Mouse (Mus musculus) urinary bladder, postnatal 25 days (tissue): ENCODE measurements around the gene Slc8a1.

Experiments used
- DNase-seq: peaks from one replicate; pipeline ENCODE4 v3.0.0; 2022; ENCODE audit warnings: low spot score

Gene Slc8a1

DNA sequence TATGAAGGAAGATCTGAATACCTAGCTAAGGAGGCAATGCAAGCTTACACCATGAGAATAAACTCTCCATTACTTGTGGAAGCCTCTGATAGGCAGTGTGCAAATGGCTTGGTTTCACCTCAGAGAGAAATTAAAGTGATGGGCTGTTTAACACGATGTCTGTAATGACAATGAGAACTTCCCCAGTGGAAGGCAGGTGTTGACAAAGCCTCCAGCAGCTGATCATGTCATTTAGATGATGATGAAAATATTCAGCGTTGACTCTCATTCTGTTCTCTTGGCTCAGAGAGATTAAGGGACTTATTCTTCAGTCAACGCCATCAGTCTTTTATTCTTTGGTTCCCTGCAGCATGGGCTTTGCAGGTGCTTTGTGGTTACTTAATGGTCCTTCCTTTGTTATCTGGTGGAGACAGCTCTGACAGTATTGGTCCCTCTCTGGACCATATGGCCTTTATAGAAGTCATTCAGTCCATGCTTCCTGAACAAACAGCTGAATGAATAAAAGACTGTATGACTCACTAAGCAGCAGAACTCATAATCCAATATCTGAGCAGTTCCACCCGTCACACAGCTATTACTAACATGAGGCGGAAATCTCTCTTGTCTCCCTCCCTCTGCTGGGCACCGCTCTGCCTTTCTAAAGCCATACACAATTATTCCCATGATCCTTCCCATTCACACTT, 184.0 kb downstream of the Slc8a1 start:
- DNase-seq, result no peak

DNA sequence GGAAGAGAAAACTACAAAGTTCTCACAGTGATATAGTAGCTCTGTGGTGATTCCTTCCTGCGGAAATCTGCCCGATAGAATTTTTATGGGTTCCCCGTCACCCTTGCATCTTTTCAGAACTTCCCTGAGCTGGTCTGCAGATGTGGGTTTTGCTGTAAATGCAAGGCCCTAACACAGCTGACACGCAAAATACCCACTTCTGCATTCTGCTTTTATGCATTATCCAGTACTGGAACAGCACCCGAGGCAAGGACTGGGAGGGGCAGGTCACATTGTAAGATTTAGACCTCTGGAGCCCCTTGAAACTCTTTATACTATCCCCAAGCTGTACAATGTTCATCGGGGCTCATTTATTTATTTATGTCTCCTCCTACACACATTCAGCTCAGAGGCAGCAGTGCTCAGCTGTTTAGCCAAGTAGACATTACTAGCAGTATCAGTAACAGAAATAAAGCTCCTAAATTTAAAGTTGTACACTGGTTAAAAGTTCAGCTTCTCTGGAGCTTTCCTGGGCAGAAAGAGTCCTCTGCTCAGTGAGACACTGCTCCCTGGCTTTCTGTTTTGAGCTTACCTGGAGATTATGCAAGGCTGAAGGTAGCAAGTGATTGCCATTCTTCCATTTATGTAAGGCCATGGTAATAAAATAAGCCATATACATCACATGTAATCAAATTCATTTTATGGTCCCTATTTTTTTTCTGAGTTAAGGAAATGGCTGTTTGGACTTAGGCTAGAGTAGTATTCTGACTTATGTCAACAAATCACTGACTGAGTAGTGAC, 186.1 kb downstream of the Slc8a1 start:
- no peak for DNase-seq

DNA sequence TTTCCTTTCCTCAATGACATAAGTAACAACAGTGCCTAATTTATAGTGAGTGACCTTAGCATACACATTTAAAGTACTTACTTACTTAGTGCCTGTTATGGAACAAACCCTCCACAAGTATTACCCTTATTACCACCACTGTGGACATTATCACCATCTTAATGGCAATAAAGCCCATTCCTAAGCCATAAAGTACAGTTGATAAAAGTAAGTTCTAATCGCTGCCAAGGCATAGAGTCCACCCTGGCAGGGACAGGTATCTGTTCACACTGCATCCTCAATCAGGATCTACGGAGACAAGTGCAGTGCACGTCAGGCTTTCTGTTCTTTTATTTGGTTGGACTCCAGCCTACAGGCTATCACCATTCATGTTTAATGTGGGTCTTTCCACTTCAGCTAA, 187.3 kb downstream of the Slc8a1 start:
- DNase-seq, result no peak

DNA sequence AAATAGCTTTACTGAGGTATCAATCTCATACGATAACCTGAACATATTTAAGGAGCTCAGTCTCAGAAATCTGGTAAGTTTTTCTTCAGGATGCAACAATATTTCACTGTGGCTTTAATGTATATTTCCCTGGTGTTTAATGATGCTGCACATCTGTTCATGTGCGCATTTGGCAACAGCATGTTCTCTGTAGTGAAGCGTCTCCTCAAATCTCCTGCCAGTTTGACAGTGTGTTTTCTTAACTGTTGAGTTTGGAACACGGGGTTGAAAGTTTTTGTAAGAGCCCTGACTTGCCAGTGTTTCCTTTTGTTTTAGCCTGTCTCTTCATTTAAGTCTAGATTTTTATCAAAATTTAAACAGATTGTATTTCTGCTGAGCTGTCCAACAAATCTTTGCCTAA, 190.2 kb downstream of the Slc8a1 start:
- no peak for DNase-seq

DNA sequence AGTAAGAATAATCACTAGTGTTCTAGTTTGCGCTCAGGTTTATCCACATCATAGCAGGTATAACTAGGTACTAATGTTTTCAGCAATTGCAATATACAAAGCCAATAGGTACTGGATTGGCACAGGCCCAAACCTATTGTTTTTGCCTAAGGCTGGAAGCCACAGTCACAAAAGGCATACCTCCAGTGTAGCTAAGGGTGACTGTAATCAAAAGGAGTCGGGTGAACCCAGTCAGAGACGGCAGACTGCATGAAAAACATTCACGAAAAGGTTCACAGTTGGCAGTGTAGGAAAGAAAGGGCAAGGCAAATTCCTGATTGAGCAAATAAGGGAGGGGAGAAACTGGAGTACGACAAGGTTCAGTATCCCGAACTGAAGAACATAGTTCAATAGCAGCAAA, 191.7 kb downstream of the Slc8a1 start:
- DNase-seq, result no peak

DNA sequence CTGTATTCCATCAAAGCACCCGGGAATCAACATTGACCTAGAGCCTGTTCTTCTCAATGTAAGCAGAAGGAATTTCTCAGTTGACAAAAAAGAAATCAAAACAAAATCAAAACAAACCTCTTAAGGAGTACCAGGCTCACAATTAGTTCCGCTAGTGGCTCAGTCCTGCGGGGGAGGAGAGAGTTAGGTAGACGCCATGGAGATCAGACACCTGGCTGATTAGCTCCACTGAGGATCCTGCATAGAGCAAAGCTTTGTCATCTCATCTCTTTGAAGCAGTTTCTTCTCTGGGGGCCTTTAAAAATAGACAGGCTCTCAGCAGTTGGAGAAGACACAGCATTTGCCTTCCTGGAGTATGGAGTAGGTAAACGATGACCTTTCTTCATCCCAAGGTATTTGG, 192.2 kb downstream of the Slc8a1 start:
- no peak for DNase-seq

DNA sequence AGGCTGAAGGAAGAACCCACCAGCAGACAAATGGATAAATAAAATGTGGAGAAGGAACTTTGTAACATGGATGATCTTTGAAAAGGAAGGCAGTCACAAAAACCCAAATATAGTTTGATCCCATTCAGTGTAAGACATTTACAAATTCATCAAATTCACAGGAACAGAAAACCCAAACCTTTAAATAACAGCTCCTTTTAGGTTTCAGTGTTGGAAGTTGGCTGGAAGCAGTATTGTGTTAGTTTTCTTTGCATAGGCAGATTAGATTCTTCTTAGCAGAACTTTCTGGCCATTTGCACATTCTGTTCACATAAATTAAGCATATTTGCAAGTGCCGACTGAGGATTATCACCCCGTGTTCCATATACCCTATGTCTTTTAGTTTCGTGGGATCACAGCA, 193.3 kb downstream of the Slc8a1 start:
- no peak for DNase-seq

DNA sequence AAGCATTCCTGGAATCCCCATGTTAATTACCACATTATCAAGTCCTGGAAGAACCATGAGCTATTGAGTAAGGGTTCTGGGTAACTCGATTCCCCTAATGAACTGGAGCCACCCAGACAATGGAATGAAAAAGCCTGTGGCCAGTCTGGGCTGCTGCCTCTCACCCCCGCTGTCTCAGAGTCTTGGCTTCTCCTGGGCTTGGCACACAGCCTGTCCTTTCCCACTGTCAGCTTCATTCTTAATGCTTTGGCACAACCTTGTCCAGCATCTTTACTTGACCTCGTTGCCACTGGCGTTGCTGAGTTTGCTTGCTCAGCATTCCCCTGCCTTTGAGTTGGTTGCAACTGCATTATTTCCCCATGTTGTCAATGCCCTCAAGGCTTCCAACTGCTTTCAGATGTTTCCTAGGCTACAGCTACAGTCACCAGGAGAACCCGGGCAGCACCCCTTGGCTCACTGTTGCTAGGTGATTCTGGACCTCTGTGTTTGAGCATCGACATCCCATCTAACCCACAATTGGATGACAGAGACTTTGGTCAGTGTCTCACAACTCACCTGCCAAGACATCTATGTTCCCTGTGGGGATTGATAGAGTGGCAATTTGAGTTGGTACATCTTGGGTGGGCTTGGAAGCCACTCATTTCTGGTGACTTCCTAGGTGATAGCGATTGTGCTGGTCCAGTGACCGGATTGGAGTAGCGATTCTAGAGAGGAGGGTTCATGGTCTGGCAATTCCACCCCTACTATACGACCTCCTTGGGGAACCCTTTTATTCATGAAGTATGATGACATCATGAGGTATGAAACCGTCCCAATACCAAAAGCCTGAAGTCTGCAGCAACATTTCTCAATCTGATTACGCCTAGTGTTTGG, 195.6 kb downstream of the Slc8a1 start:
- no peak for DNase-seq

DNA sequence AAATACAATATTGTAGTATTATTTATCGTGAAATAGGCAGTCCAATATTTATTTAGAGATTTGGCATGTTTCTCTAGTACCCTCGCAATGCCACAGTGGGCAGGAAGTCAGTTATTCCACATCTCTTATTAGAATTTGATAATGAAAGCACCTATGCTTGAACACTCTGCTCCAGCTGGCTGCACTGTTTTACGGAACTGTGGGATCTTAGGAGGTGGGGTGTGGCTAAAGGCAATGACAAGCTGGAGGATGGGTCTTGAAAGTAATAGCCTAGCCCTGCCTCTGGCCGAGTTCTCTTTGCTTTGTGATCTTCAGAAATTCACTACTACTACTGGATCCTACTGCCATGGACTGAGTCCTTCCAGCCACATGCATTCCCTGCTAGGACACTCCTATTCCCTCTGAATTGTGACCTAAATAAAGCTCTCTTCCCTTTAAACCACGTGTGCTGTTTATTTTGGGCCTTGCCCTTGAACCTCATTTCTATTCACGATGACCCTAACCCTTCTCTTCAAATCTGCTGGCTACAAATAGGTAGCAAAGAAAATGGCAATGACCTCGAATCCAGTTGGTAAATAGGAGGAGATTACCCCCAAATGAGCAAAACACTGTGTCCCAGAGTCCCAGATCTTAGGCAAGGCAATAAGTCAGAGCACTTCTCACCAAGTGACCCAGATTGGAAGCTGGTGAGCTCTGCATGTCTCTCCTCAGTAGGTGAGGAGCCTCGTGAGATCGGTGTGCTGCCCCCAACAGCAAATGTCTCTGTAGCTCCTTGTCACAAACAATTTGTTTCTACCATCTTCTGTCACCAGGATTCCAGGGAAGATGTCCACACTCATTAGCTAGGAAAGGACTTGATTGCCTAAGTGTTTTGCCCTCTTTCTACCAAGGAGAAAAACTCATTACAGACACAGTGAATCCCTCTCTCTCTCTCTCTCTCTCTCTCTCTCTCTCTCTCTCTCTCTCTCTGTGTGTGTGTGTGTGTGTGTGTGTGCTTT, 199.7 kb downstream of the Slc8a1 start:
- no peak for DNase-seq

DNA sequence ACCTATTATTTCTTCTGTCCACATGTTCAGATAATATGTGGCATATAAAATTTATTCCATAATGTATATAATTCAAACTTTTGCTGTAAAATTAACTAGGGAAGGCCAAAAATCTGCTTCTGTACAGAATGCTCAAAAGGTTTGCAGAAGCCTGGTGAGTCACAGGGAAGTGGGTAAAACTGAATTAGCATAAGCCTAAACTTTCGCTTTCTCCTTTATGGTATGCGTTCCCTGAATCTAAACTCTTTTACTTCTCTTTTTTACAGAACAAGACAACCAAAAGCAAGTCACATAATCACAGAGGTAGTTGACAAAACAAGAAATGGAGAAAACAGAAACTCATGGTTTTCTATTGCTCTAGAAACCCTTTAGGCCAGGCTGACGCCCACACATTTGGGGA, 202.1 kb downstream of the Slc8a1 start:
- no peak for DNase-seq

DNA sequence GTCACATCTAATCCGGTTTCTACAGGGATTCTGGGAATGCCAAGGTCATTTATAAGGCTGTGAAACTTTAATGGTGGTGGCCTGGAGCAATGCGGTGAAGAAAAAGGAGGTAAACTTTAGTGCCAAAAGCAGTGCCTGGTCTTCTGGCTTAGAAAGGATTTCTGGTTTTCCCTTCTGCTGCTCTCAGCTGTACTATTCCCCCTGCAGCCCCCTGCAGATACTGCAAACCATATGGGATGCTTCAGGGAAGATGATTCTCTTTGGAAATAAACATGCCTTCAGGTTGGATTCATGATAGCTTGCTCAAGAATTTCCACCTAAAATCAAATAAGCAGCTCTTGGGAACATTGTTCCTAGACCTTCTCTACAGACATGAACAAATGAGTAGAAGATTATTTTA, 208.3 kb downstream of the Slc8a1 start:
- DNase-seq, result no peak

DNA sequence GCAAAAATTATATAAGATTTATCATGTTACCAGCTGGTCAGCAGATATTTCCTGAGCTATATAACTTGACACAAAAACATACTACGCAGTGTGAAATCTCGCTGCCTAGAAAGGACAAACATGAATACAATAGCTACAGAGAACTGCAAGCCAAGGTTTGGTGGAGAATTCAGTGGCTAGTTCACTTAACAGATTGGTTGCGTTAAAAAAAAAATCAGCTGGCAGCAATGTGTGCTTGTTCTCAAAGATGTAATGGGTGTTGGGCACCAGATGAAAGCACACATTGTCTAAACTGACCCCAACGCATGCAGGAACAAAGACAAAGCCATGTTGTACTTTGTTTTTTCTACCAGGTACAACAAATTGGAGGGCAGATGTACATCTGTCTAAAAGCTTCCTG, 209.2 kb downstream of the Slc8a1 start:
- DNase-seq, result no peak

DNA sequence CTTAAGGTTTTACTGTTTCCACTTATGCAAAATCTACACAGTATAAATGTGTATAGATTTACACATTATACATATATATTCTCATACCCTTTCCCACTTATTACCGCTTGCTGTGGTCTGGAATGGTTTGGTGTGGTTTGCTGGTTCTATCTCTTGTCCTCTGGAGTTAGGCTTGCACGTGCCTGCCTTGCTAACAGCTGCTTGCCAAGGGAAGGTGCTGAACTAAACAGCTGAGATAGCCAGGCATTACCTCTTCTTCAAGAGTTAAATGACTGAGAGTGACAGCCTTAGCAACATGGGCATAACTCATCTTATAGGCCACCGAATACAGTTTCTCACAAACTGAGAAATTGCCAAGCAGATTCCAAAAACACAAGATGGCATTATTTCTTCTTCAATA, 211.7 kb downstream of the Slc8a1 start:
- no peak for DNase-seq

DNA sequence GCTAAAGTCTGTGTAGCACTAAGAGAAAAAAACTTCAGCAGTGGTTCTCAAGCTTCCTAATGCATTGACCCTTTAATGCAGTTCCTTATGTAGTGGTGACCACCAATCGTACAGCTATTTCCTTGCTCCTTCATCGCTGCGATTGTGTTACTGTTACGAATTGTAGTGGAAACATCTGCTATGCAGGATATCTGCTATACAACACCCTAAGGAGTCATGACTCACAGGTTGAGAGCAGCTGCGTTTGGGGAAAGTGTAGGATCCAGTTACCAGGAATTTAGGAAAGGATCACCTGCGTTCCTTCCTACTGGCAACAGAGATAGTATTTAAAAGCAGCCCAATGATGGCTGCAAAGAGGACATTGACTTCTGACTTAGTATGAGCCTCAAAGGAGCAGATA, 213.4 kb downstream of the Slc8a1 start:
- DNase-seq, result no peak

DNA sequence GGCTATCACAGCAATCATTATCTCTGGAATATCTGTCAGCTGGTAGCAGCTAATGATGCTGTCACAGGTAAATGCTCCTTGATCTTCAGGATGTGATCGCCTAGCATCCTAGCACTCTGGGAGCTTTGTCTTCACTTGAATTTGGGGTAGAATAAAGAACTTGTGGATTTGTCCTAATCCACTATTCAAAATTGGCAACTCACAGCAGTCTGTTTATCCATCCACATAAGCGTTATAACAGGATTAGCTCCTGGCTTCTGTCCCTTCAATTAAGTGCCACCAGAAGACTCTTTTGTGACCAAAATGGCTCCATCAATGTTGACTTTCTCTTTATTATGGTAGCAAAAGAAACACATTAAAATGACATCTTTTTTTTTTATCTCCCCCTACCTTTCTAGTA, 214.2 kb downstream of the Slc8a1 start:
- no peak for DNase-seq

DNA sequence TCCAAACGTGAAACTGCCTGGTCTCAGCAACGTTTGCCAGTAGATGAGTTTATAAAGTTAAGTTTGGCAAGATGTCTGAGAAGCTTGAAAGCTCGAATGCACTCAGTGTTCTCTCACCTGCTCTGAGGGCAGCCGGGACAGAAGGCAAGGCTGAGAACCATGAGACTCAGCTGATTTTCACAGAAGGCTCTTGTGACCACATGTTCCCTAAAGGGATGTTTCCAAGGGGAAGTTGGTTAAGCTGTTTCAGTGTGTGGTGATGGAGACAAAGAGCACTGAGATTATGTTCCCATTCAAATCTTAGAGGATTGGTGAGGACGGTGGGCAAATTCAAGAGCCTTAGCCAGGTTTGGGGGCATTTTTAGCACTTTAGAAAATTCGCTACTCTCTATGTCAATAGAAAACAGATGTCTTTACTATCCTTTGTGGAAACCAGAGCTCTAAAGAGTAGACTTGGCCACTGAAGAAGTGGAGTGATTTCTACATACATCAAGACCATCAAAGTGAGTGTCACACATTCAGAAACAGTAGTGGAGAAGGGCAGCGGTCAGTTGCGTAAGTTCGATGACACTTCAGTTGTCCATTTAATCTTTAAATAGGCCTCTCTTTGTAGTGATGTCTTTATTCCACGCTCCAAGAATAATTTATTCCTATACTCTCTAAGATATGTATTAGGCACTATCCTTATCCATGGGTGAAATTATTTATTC, 219.7 kb downstream of the Slc8a1 start:
- no peak for DNase-seq

DNA sequence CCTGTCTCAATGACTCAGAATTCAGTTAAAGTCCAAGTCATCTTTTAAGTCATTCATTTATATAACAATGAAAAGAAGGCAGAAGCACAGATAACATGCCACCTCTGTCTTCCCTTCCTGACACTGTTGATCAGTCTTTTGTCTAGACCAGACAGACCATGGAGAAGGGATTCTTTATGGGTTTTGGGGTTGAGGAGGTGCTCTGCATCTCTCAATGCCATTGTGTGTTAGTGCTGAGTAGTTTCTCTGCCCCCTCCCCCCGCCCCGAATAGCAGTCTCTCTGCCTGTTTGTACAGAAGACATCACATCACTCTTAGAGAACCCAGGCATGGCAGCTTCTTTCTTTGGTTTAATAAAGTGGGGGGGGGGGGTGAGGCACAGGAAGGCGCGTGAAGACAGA, 222.0 kb downstream of the Slc8a1 start:
- DNase-seq, result no peak

DNA sequence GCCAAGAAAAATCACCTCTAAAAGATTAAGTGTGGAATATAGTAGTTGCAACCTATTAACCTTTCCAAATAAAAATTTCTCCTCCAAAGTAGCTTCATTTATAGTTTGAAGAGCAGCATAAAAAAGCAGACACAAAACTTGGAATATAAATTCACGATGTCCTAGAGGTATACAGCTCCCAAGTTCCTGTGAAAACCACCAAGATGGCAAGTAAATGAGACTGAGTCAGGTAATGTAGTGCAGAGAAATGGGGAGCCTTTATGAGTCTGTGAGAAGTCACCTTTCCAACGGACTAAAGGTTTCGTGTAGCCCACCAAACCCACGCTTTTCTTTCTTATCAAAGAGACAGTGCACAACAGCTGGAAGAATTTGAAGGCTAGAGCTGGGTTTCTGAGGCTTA, 224.2 kb downstream of the Slc8a1 start:
- DNase-seq, result no peak

DNA sequence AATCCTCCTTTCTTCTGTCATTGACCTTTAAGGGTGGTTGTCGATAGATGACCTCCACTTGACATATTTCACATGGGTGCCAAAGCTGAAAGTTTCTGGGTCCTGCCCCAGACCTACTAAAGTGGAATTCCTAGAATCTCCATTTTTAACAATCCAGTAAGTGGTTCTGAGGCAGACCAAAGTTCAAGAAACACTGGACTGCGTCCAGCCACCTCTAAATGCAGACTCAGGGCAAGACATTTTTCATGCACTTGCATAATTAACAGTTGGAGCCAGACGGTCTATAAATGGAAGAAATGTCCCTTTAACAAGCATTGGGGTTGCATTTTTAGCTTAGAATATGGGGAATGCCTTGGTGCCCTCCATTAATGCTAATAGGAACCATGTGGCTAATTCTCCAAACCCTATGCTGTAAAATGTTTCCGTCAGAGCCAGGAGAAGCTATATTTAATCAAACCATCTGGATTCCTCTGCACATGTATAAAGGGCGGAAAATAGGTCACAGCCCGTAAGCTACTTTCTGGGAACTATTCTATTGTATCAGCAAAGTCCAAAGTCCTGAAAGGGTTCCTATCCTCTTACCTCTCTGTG, 224.7 kb downstream of the Slc8a1 start:
- no peak for DNase-seq

DNA sequence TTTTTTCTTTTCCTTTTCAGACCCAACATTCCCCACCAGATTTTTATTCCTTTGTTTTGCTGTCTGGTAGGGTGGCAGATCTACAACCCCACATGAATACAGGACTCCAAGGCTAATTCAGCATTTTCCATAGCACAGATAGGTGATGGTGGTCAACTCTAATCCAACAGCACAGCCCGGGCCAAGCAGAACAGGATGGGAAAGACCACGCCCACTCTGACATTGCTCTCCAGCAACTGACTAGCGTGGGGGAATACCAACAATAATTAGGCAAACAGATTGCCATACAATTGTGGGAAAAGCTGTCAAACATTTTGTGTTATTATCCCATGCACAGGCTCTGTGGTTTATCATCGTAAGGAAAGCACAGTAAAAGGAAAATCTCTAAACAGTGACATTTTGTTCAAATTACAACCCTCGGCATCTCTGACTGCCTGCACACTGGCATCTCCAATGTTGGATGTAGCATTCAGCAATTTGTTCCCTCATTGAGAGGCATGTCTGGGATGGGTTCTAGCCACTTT, 233.0 kb downstream of the Slc8a1 start:
- DNase-seq, result no peak
